Mouse (Mus musculus) heart, embryonic 15.5 days (tissue): Measurements from ENCODE around the gene D10Jhu81e. TPM values are rescaled to one million over a fixed set of nuclear protein-coding genes. Genes with fewer than 3 reads are reported as not detected.
A peak's percentile ranks its signal among the peaks of the same experiment; 100 is the strongest.

Experiments used
- ATAC-seq: fragments of 200-750 bp; cut with Nextera tagmentation; replicated peaks from 2 replicates; pipeline ENCODE4 v1.8.0; 2017; ENCODE audit warnings: low read depth, moderate TSS enrichment; ENCODE audit not compliant: insufficient number of reproducible peaks, insufficient read depth, low FRiP score
- H3K27ac ChIP-seq: fragments of 300-500 bp; sonication (generic); 2 replicates; pipeline ENCODE4 v1.5.1; 2015; ENCODE audit warnings: mild to moderate bottlenecking, inconsistent platforms
- H3K27me3 ChIP-seq: fragments of 300-500 bp; sonication (generic); 2 replicates; pipeline ENCODE4 v1.6.1; 2015; ENCODE audit warnings: inconsistent platforms
- H3K36me3 ChIP-seq: fragments of 300-500 bp; sonication (generic); 2 replicates; pipeline ENCODE4 v1.6.1; 2015; ENCODE audit warnings: mild to moderate bottlenecking, inconsistent platforms
- H3K4me1 ChIP-seq: fragments of 300-500 bp; sonication (generic); replicated peaks from 2 replicates; pipeline ENCODE4 v1.6.1; 2015; ENCODE audit warnings: inconsistent platforms
- H3K4me2 ChIP-seq: fragments of 300-500 bp; sonication (generic); 2 replicates; pipeline ENCODE4 v1.6.1; 2015; ENCODE audit warnings: inconsistent platforms, mild to moderate bottlenecking, moderate library complexity
- H3K4me3 ChIP-seq: fragments of 300-500 bp; sonication (generic); 2 replicates; pipeline ENCODE4 v1.5.1; 2015; ENCODE audit warnings: mild to moderate bottlenecking, inconsistent platforms
- H3K9ac ChIP-seq: fragments of 300-500 bp; sonication (generic); 2 replicates; pipeline ENCODE4 v1.6.1; 2015; ENCODE audit warnings: mild to moderate bottlenecking, inconsistent platforms
- H3K9me3 ChIP-seq: fragments of 300-500 bp; sonication (generic); replicated peaks from 2 replicates; pipeline ENCODE4 v1.6.1; 2016; ENCODE audit warnings: inconsistent platforms
- WGBS: fragments of 180-500 bp; shearing (Covaris S2); methylation state at CpG from one replicate; pipeline ENCODE4 v1.1.7; 2015; ENCODE audit warnings: mixed read lengths; 5-methylcytosine and 5-hydroxymethylcytosine counted together
- polyA plus RNA-seq: library from polyadenylated mRNA; unstranded; fragments of >200 nt; fragmentation: Nextera tagmentation; extraction: Ambion mirVana; gene quantifications from 2 replicates; pipeline ENCODE4 v1.2.1, GENCODE M21; 2015

D10Jhu81e gene
- polyA plus RNA-seq, 1 experiment from 2014 or later, result 61.4 TPM

DNA sequence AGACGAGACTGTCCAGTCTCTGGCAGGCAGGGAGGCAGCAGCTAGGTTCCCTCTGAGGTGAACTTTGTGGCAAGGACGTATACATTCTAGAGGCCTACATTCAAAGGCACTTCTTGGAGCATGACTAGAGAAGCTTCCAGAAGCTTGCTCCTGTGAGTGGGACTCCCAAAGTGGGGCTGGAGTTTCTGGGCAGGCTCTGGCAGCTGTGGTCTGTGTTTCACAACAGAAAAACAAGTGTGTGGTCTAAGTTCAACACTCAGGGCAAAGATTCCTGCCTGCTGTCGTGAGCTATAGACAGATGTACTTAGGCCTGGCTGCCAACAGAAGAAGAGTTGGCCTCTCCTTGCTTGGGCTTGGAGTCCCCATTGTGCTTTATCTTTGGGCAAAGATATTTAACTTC is 28.7 kb downstream of the D10Jhu81e start:
- H3K9ac ChIP-seq, result no peak overlapping the region
- no peak overlapping the region for H3K4me3 ChIP-seq
- no peaks in the 10 kb centered on the region for H3K36me3 ChIP-seq
- no peak overlapping the region for H3K4me2 ChIP-seq
- WGBS, result 75% methylated on average over 3 of the region's 3 CpGs
- H3K27me3 ChIP-seq, result no peaks in the 10 kb centered on the region
- no peaks in the 10 kb centered on the region for H3K9me3 ChIP-seq
- no peak overlapping the region for H3K27ac ChIP-seq
- peaks cover 13% of the 10 kb centered on the region for H3K4me1 ChIP-seq
- no peak for ATAC-seq

DNA sequence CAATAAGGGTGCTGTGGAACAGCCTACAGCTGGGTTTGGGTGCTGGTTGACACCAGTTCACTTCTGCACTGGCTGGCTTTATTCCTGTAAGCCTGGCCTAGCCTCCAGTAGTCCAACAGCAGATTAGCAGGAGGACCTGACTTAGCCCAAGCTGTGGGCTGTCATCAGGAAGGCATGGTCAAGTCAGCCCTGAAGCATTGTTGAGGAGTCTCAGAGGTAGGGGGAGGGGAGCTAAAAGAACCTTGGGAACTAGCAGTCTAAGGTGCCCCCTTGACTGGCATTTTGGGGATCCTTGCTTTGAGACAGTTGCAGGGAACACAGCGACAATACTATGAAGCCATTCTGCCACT is 29.4 kb downstream of the D10Jhu81e start:
- Histone ChIP-seq H3K9ac (no peak overlapping the region), H3K27ac (no peak overlapping the region), H3K4me3 (no peak overlapping the region), H3K4me2 (no peak overlapping the region), H3K27me3 (no peaks in the 10 kb centered on the region), H3K4me1 (peaks cover 17% of the 10 kb centered on the region), H3K36me3 (no peaks in the 10 kb centered on the region), H3K9me3 (no peaks in the 10 kb centered on the region)
- no peak for ATAC-seq
- WGBS, result 88% methylated on average over 1 of the region's 1 CpGs

DNA sequence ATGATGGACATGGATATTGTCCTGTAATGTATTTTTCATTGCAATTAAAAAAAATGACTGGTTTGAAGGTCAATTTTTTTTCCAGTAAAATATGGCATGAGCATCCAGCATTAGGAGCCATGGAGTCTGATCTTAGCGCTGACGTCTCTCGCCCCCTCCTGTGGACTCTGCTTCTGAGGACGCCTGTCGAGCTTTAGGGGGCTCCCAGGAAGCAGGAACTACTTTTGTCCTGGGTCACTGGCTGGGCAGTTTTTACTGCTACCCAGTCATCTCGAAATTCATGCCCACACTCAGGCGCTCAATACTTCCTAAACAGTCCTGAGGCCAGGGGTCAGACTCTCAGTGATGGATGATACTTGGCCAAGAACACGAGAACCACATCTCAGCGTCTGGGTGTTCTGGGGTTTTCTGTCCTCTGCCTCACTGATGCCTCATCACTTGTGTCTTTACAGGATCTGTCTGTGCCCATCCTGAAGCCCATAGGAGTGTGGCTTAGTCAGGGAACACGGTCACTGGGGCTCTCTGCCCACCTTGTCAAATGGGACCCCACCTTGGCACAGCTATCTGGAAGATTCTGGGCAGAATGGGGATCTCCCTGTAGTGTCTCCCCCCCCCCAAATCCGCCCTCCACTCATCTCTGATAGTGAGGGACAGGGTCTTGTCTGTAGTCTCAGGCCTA is 29.9 kb downstream of the D10Jhu81e start:
- no peaks in the 10 kb centered on the region for H3K9me3 ChIP-seq
- no peak overlapping the region; the same call in 1 of the 2 replicates for H3K4me2 ChIP-seq
- H3K9ac ChIP-seq, result no peak overlapping the region
- ATAC-seq, result no peak
- H3K36me3 ChIP-seq, result no peaks in the 10 kb centered on the region
- H3K4me3 ChIP-seq, result no peak overlapping the region
- WGBS, result 66% methylated on average over 11 of the region's 11 CpGs
- peaks cover 22% of the 10 kb centered on the region for H3K4me1 ChIP-seq
- H3K27ac ChIP-seq, result peak overlapping the region; percentile 74
- no peaks in the 10 kb centered on the region for H3K27me3 ChIP-seq

DNA sequence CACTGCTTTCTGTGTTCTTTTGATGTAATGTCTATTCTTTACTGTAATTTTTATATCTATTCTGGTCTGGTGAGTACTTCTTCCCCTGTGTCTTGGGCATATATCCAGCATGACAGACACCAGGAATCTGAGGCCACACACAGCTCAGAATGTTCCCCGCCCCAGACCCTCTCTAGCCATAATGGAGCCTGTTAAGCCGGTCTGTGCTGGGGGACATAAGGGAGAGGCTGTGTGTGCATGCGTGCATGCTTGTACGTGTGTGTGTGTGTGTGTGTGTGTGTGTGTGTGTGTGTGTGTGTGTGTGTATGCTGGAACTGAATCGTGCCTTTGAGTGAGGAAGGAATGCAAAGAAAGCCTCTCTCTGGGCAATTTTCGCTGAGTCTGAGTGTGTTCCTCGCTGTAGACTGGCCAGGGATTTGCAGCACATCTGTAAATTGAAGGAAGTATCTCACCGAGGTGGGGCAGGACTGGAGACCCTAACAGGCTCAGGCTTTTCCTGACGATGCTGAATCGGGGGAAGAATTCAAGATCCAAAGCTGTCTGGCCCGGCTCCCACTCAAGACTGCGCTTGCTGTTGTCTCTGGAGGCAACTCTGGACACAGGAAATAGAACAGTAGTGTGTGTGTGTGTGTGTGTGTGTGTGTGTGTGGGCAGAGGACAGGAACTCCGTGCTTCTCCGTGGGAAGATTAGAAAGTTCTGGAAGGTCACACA is 30.6 kb downstream of the D10Jhu81e start:
- no peak for ATAC-seq
- no peak overlapping the region for H3K9ac ChIP-seq
- no peaks in the 10 kb centered on the region for H3K27me3 ChIP-seq
- 39% methylated on average over 14 of the region's 14 CpGs for WGBS
- no peaks in the 10 kb centered on the region for H3K36me3 ChIP-seq
- H3K4me2 ChIP-seq, result peak overlapping the region; percentile 36
- peak overlapping the region; percentile 74 for H3K27ac ChIP-seq
- peaks cover 27% of the 10 kb centered on the region for H3K4me1 ChIP-seq
- no peak overlapping the region for H3K4me3 ChIP-seq
- no peaks in the 10 kb centered on the region for H3K9me3 ChIP-seq

DNA sequence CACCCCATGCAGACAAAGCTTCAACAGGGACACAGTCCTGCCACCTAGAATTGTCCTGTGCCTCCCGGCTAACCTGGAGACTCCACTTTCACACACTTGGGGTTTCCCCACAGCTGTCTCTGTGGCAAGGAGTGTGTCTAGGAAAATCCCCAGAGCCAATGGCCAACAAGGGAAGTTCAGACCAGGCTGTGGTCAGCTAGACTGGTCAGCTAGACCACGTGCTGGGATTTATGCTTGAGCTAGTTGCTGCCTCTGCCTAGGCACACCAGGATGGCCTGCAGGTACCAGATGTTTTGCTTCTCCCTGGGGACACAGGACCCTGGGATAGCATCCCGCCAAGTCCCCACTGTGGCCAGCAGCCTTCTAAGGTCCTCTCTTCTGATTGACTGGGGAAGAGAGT is 32.4 kb downstream of the D10Jhu81e start:
- H3K9ac ChIP-seq, result no peak overlapping the region
- no peaks in the 10 kb centered on the region for H3K36me3 ChIP-seq
- H3K4me2 ChIP-seq, result no peak overlapping the region
- ATAC-seq, result no peak
- H3K27ac ChIP-seq, result no peak overlapping the region
- H3K4me1 ChIP-seq, result peaks cover 27% of the 10 kb centered on the region
- H3K9me3 ChIP-seq, result no peaks in the 10 kb centered on the region
- no peak overlapping the region for H3K4me3 ChIP-seq
- 85% methylated on average over 3 of the region's 3 CpGs for WGBS
- no peaks in the 10 kb centered on the region for H3K27me3 ChIP-seq

DNA sequence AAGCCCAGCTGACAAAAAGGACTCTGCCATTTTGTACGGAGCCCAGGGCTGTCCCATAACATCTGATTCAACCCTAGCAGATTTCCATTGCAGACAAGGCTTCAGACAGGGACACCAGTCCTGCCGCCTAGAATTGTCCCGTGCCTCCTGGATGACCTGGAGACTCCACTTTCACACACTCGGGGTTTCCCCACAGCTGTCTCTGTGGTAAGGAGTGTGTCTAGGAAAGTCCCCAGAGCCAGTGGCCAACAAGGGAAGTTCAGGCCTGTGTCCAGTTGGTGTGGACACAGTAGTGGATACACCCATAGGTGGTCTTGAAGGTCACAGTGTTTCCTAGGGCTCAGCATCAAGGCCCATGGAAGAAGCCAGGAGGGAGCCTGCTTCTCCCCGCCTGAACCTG is 33.6 kb downstream of the D10Jhu81e start:
- Histone ChIP-seq H3K27me3 (peaks cover 5% of the 10 kb centered on the region; the same call in 1 of the 2 replicates), H3K4me1 (peaks cover 27% of the 10 kb centered on the region), H3K4me2 (no peak overlapping the region), H3K27ac (no peak overlapping the region), H3K4me3 (no peak overlapping the region), H3K9me3 (no peaks in the 10 kb centered on the region), H3K9ac (no peak overlapping the region), H3K36me3 (no peaks in the 10 kb centered on the region)
- WGBS, result 71% methylated on average over 5 of the region's 5 CpGs
- no peak for ATAC-seq

DNA sequence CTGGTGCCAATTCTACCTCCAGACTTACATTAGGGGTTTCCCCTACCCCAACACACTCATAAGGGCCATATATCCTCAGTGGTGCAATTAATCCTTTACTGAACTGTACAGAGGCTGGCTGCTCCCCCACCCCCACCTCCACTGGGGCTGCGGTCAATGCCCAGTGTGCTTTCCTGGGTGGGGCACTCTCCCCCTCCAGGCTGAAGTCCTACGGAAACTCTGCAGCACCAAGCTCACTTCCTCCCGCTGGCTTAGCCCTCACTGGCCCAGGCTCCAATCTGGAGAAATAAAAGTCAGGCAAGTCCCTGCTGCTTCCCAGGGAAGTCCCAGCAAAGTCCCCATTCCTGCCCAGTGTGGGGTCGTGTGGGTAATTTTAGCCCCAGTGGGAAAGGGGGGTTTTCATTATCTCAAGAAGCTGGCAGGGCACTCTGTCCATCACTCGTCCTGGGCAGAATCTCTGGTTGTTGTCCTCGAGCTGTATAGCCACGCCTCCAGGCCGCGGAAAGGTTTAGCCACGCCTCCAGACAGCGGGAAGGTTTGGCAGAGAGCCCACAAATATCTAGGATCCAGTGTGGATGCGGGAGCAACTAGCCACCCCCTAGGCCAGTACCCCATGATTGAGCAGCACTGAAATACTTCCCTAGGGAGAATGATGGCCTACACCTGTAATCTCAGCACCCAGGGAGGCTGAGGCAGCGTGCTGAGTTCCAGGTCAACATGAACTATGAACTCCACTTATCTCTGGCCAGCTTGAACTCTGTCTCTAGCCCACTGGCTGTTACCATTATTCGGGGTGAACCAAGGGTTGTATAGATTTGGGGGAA is 34.4 kb downstream of the D10Jhu81e start:
- peaks cover 7% of the 10 kb centered on the region; the same call in 1 of the 2 replicates for H3K27me3 ChIP-seq
- no peak overlapping the region for H3K27ac ChIP-seq
- H3K9ac ChIP-seq, result no peak overlapping the region; the same call in 1 of the 2 replicates
- H3K4me1 ChIP-seq, result peaks cover 30% of the 10 kb centered on the region
- WGBS, result 13% methylated on average over 14 of the region's 14 CpGs
- no peaks in the 10 kb centered on the region for H3K9me3 ChIP-seq
- H3K4me3 ChIP-seq, result no peak overlapping the region
- no peaks in the 10 kb centered on the region for H3K36me3 ChIP-seq
- peak; percentile 34; the same call in 1 of the 2 replicates for ATAC-seq
- peak overlapping the region; percentile 43 for H3K4me2 ChIP-seq

DNA sequence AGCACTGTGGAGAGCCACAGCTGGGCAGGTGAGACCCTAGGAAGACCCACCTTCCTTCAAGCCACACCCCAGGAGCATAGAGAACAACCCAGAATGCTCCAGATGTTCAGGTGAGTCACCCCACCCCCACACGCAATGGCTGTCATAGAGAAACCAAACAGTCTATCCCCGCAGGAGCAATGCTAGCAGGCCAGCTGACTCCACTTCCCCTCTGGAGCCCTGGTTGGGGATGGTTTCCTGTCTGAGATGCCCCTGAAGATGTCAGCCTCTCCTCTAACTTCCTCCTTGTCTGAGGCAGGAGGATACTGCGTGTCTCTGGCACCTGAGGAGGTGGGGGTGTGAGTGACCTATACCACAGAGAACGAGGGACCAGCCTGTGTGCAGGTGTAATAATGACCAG is 35.2 kb downstream of the D10Jhu81e start:
- Histone ChIP-seq H3K27me3 (peaks cover 7% of the 10 kb centered on the region; the same call in 1 of the 2 replicates), H3K4me1 (peaks cover 28% of the 10 kb centered on the region), H3K4me2 (no peak overlapping the region), H3K27ac (no peak overlapping the region), H3K9me3 (no peaks in the 10 kb centered on the region), H3K36me3 (no peaks in the 10 kb centered on the region), H3K9ac (no peak overlapping the region), H3K4me3 (no peak overlapping the region)
- WGBS, result 68% methylated on average over 4 of the region's 4 CpGs
- no peak for ATAC-seq

DNA sequence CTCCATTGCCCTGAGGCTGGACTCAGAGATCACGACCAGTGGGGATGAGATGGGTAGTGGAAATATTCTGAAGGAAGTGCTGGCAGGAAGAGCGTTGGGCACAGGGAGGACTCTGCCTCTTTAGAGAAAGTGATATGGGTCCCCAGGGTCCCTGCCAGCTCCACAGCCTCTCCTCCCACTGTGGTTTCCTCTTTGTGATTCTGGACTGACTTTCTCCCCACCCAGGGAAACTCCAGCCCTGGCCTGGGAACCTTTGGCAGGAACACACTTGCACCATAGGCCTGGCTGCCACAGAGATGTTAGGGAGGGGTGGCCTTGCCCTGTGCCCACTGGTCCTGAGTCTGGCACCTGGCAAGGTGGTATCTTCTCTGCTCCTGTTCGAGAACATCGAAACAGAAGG is 39.6 kb downstream of the D10Jhu81e start:
- no peak for ATAC-seq
- Histone ChIP-seq H3K9ac (no peak overlapping the region), H3K4me3 (no peak overlapping the region), H3K4me2 (no peak overlapping the region), H3K36me3 (no peaks in the 10 kb centered on the region), H3K9me3 (no peaks in the 10 kb centered on the region), H3K27ac (no peak overlapping the region), H3K27me3 (peaks cover 7% of the 10 kb centered on the region; the same call in 1 of the 2 replicates), H3K4me1 (peaks cover 19% of the 10 kb centered on the region)
- 72% methylated on average over 4 of the region's 4 CpGs for WGBS

DNA sequence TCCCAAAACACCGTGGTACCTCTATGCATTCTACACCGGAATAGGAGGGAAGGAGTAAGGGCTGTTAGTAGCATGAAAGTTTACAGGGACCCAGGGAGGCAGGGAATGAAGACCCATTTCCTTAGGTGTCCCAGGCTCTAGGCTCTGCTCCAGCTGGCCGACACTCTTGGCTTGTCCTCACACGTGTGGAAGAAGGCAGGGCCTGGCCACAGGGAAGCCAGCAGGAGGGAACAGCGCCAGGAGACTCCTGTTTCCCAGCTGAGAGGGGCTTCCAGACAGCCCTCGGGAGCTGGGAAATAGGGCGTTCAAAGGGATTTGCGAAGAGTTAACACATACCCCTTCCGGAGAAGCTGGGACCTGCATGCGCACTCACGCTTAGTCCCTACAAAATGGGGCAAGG is 40.2 kb downstream of the D10Jhu81e start:
- peak; percentile 65; the same call in 1 of the 2 replicates for ATAC-seq
- Histone ChIP-seq H3K9me3 (no peaks in the 10 kb centered on the region), H3K27me3 (peaks cover 7% of the 10 kb centered on the region; the same call in 1 of the 2 replicates), H3K4me3 (no peak overlapping the region), H3K9ac (no peak overlapping the region), H3K27ac (no peak overlapping the region), H3K4me2 (no peak overlapping the region), H3K36me3 (no peaks in the 10 kb centered on the region), H3K4me1 (peaks cover 14% of the 10 kb centered on the region)
- WGBS, result 38% methylated on average over 11 of the region's 11 CpGs

DNA sequence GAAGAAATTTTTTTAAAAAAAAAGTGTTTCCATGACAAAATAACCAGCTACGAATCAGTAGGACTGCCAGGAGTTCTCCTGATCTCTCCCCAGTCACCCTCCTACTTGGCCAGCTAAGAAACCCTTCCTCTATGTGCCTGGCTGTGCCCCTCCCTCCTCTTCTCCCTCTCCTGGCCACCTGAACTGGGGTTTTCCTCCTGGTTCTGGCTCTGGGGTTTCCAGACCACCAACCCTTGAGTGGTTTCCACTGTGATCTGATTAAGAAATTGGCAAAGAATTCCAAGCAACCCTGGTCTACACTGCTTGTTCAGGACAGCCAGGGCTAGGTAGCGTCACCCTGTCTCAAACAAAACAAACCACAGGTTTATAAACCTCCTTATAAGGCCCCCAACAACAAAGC is 40.9 kb downstream of the D10Jhu81e start:
- peaks cover 7% of the 10 kb centered on the region; the same call in 1 of the 2 replicates for H3K27me3 ChIP-seq
- ATAC-seq, result no peak
- no peak overlapping the region for H3K4me3 ChIP-seq
- H3K36me3 ChIP-seq, result no peaks in the 10 kb centered on the region
- no peak overlapping the region for H3K4me2 ChIP-seq
- no peak overlapping the region for H3K27ac ChIP-seq
- no peaks in the 10 kb centered on the region for H3K9me3 ChIP-seq
- peaks cover 18% of the 10 kb centered on the region for H3K4me1 ChIP-seq
- H3K9ac ChIP-seq, result no peak overlapping the region
- WGBS, result 79% methylated on average over 2 of the region's 2 CpGs
